Mouse (Mus musculus) bone marrow, adult 2 months (tissue): ENCODE results near the gene Prkcb. TPM values are rescaled to one million over a fixed set of nuclear protein-coding genes. Genes with fewer than 3 reads are reported as not detected.

Experiments
- H3K27ac ChIP-seq: fragments of 200-500 bp; 2 replicates; pipeline ENCODE4 v1.5.1; 2012; ENCODE audit warnings: low read depth, mild to moderate bottlenecking, control low read depth, inconsistent platforms, low read length; ENCODE audit not compliant: control insufficient read depth, poor library complexity, insufficient read depth
- H3K4me1 ChIP-seq: fragments of 200-500 bp; 2 replicates; pipeline ENCODE4 v1.6.1; 2011; ENCODE audit warnings: low read length; ENCODE audit not compliant: control insufficient read depth, insufficient read depth
- H3K4me3 ChIP-seq: fragments of 200-500 bp; replicated peaks from 2 replicates; pipeline ENCODE3; 2011; ENCODE audit warnings: mild to moderate bottlenecking, low read depth, low read length, control low read depth; ENCODE audit not compliant: control insufficient read depth
- CTCF ChIP-seq: fragments of 200-500 bp; IDR thresholded peaks from 2 replicates; pipeline ENCODE4 v1.5.1; 2011; ENCODE audit warnings: low read length, control low read depth; ENCODE audit not compliant: control insufficient read depth, insufficient read depth
- POLR2A ChIP-seq: fragments of 200-500 bp; IDR thresholded peaks from 2 replicates; pipeline ENCODE4 v1.6.1; 2011; ENCODE audit warnings: low read depth, mild to moderate bottlenecking, control low read depth, low read length, borderline replicate concordance; ENCODE audit not compliant: control insufficient read depth
- WGBS: fragments of 180-500 bp; shearing (Covaris S2); methylation state at CpG from one replicate; pipeline ENCODE4 v1.1.7; 2018; 5-methylcytosine and 5-hydroxymethylcytosine counted together
- polyA plus RNA-seq: library from polyadenylated mRNA; stranded (reverse); fragments of >200 nt; gene quantifications from 2 replicates; pipeline ENCODE4 v1.2.4, GENCODE M21; 2011; ENCODE audit warnings: low replicate concordance; ENCODE audit not compliant: missing spikeins, insufficient read depth, insufficient read length

Prkcb gene
- polyA plus RNA-seq, 1 experiment = 115 TPM

DNA sequence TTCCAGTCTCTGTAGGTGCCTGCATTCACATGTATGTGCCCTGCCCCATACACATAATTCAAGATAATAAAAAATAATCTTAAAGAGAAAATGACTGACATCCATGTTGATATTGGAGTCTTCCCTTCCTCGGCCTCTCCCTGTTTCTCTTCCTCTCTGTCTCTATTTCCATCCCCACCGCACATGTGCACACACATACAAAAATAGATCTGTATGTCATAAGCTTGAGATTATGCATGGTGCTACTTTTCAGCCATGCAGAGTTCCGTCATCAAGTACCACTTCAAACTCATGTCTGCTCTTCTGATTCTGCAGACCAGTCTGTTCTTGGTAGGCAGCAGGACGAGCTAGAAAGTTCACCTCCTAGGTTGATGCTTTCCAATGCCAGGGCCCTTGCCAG, 6.8 kb downstream of the Prkcb start:
- TF ChIP-seq CTCF (no peak), POLR2A (no peak)
- 62% methylated on average over 4 of the region's 4 CpGs for WGBS
- Histone ChIP-seq H3K27ac (no peak overlapping the region), H3K4me3 (no peak overlapping the region), H3K4me1 (peaks cover 1% of the 10 kb centered on the region)

GRCm38 (mm10) chr7:122296331-122296730, 7.8 kb downstream of the Prkcb start:
- no peak overlapping the region for H3K4me3 ChIP-seq
- 17% methylated on average over 1 of the region's 1 CpGs for WGBS
- H3K4me1 ChIP-seq = peaks cover 1% of the 10 kb centered on the region
- no peak for TF ChIP-seq POLR2A
- no peak for TF ChIP-seq CTCF
- no peak overlapping the region for H3K27ac ChIP-seq

DNA sequence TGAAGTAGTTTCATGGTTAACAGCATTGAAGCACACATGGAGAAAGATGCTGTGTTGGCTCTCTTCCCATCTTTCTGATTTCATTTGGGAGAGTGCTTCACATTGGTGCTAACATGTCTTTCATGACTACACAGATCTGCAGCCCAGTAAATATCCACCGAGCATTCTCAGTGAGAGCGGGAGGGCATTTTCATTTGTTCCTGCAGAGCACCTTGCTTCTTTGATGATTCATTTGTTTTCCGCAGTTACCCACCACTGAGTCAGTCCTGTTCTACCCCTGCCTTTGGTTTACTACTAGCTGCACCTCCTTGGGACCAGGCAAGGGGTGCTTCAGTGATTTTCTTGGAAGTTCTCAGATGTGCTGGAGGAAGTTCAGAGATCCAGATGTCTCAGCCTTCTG, 8.3 kb downstream of the Prkcb start:
- Histone ChIP-seq H3K4me1 (peaks cover 1% of the 10 kb centered on the region), H3K27ac (no peak overlapping the region), H3K4me3 (no peak overlapping the region)
- 72% methylated on average over 3 of the region's 3 CpGs for WGBS
- TF ChIP-seq CTCF (no peak), POLR2A (no peak)

DNA sequence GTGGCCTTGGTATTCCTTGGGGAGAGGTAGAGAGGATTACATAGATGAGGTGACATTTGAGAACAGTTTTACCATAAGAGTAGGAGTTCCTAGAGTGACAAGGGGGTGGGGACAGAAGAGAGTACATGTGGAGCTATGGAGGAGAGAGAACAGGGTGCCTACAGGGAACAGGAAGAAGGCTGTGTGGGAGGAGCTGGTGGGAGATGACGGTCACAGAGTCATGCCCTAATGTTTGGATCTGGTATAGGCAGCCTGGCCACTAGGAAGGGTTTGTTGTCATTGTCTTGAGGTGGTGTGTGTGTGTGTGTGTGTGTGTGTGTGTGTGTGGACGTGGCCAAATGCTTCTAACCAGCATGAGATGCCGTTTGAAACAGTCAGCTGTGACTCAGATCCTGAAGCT, 9.1 kb downstream of the Prkcb start:
- TF ChIP-seq POLR2A (no peak), CTCF (no peak)
- no peak overlapping the region for H3K4me3 ChIP-seq
- H3K27ac ChIP-seq = no peak overlapping the region
- no peaks in the 10 kb centered on the region; the same call in none of the 2 replicates for H3K4me1 ChIP-seq
- 31% methylated on average over 3 of the region's 3 CpGs for WGBS

- Histone ChIP-seq H3K4me1 (peaks cover 2% of the 10 kb centered on the region), H3K27ac (no peak overlapping the region), H3K4me3 (no peak overlapping the region)
- no peak for TF ChIP-seq POLR2A
- TF ChIP-seq CTCF = no peak
- 78% methylated on average over 2 of the region's 2 CpGs for WGBS
Observed at GRCm38 (mm10) chr7:122298715-122299114, 10.2 kb downstream of the Prkcb start.

DNA sequence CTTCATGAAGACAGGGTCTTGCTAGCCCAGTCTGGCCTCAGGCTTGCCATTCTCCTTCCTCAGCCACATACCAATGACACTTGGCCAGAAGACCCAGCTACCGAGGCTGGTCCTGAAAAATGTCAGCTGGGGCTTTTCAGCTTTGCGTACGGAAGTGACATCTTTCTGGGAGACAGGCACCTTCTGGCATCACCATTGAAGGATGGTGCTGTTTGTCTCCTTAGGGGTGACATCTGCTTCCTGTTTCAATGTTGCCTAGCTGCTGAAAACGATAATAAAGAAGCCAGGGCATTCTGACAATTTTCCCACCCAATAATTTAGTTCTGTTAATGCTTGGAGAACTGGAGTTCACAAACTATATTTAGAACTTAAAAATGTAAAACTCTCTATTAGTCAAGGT, 12.0 kb downstream of the Prkcb start:
- TF ChIP-seq POLR2A = no peak
- TF ChIP-seq CTCF = no peak
- no peak overlapping the region for H3K4me3 ChIP-seq
- WGBS = 67% methylated on average over 4 of the region's 4 CpGs
- no peak overlapping the region for H3K27ac ChIP-seq
- H3K4me1 ChIP-seq = peaks cover 2% of the 10 kb centered on the region

- TF ChIP-seq POLR2A (no peak), CTCF (no peak)
- Histone ChIP-seq H3K27ac (no peak overlapping the region), H3K4me3 (no peak overlapping the region), H3K4me1 (peaks cover 2% of the 10 kb centered on the region)
- WGBS = 89% methylated on average over 6 of the region's 6 CpGs
Observed at GRCm38 (mm10) chr7:122302538-122302937, 14.0 kb downstream of the Prkcb start.

DNA sequence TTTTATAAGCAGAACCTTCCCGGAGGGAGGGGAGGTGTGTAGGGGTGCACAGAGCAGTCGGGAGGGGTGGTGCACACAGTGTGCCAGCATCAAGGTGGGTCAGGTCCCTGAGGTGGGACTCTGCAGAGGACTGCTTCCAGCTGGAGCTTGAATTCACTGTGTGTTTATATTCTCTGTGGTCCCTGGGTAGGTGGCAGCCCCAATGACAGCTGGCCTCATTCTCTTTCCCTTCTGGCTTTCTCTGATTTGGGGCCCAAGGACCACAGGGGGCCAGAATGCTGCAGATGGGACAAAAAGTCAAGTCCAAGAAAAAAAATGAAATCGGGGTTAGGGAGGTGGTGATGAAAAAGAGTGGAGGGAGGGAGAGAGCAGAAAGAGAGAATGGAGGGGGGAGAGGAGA, 15.4 kb downstream of the Prkcb start:
- Histone ChIP-seq H3K4me1 (peaks cover 2% of the 10 kb centered on the region; the same call in 1 of the 2 replicates), H3K27ac (no peak overlapping the region), H3K4me3 (no peak overlapping the region)
- TF ChIP-seq POLR2A (no peak), CTCF (no peak)
- 61% methylated on average over 3 of the region's 3 CpGs for WGBS

- 82% methylated on average over 2 of the region's 2 CpGs for WGBS
- Histone ChIP-seq H3K27ac (no peak overlapping the region), H3K4me3 (no peak overlapping the region), H3K4me1 (peaks cover 4% of the 10 kb centered on the region; the same call in 1 of the 2 replicates)
- no peak for TF ChIP-seq CTCF
- TF ChIP-seq POLR2A = no peak
Observed at GRCm38 (mm10) chr7:122304521-122304920, 16.0 kb downstream of the Prkcb start.
